Mouse (Mus musculus): Measurements from ENCODE around the gene Trpv2.

DNA sequence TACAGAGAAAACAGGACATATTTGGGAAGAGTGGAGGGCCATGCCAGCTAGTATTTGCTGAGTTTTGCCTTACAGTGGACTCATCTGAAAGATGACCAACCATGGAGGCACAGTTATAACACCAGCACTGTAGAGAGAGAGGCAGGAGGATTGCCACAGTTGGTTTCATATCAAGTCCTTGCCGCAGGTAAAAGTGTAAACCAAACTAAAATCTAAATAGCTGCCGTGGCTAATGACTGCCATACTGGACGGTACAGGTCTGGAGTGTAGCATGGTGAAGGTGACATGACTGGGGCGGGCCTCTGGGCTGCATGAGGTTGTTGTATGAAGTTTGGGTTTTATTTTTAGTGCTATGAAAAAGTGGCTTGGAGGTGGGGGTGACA is 408 bp downstream of the Trpv2 start:
- TF ChIP-seq CTCF (IDR thresholded peaks at IDR 0.05; ENCODE audit: extremely low read depth, insufficient read length, insufficient replicate concordance, low read depth, low read length) (no peak), POLR2A (IDR thresholded peaks at IDR 0.05; ENCODE audit: low read depth, low read length) (no peak)

All from small intestine, adult 2 months (tissue).